Comparison of ENCODE assay signal across 28 mouse cellular contexts in the genomic region with DNA sequence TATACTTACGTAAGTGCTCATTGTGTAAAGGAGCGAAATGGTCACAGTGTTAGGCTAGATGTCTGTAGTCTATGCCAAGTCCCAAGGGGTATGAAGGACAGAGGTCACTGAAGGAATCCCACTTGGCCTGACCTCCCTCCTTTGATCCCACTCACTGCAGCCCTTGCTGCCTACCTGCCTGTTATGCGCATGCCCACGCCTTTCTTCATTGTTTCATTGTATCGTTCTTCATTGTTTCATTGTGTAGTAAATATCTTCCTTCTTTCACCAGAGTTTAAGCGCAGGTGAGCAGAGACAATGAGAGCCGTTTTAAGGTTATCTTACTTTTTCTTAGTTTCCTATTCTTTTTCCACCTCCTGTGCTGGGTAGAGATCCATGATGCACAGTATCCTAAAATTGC. TPM values are rescaled to one million over a fixed set of nuclear protein-coding genes. Genes with fewer than 3 reads are reported as not detected.
"Had no signal": no experiment of that assay in that cellular context is flagged by ENCODE, and none has a peak within 500 bp of the region (broad histone marks: within the 10 kb centered on the region; RNA-seq: fewer than 3 reads in every experiment).

No protein-coding gene starts in this region.

- ATAC-seq: hindbrain, embryonic 16.5 days; inflammation-experienced regulatory T-cells, adult 6 months; intestine, embryonic 15.5 days; intestine, postnatal 0 days; liver, embryonic 12.5 days had no signal

- H3K4me2 ChIP-seq: heart, embryonic 12.5 days; hindbrain, embryonic 12.5 days; hindbrain, embryonic 14.5 days; intestine, embryonic 15.5 days; limb, embryonic 13.5 days; limb, embryonic 15.5 days; liver, embryonic 12.5 days had no signal

- H3K36me3 ChIP-seq: heart, embryonic 10.5 days; heart, embryonic 12.5 days; hindbrain, embryonic 10.5 days; hindbrain, embryonic 12.5 days; intestine, embryonic 15.5 days; limb, embryonic 13.5 days; limb, embryonic 15.5 days; liver, embryonic 12.5 days had no signal

- H3K27ac ChIP-seq: gastrocnemius, adult 2 months; hindbrain, embryonic 10.5 days; hindbrain, embryonic 12.5 days; hindbrain, embryonic 14.5 days; intestine, embryonic 15.5 days; layer of hippocampus, adult 2 months; left cerebral cortex, adult 2 months; limb, embryonic 13.5 days; limb, embryonic 15.5 days; liver, embryonic 12.5 days had no signal

- H3K9me3 ChIP-seq: heart, embryonic 10.5 days; heart, embryonic 12.5 days; hindbrain, embryonic 10.5 days; hindbrain, embryonic 12.5 days; intestine, embryonic 15.5 days; limb, embryonic 13.5 days; limb, embryonic 15.5 days; liver, embryonic 12.5 days had no signal

- H3K9ac ChIP-seq: heart, embryonic 12.5 days; hindbrain, embryonic 12.5 days; hindbrain, embryonic 14.5 days; intestine, embryonic 15.5 days; limb, embryonic 13.5 days; limb, embryonic 15.5 days; liver, embryonic 12.5 days had no signal

- H3K27me3 ChIP-seq: heart, embryonic 12.5 days; hindbrain, embryonic 12.5 days; intestine, embryonic 15.5 days; limb, embryonic 13.5 days; limb, embryonic 15.5 days had no signal

- H3K4me1 ChIP-seq: hindbrain, embryonic 12.5 days; intestine, embryonic 15.5 days; liver, embryonic 12.5 days had no signal

- H3K4me3 ChIP-seq: gastrocnemius, adult 2 months; heart, embryonic 10.5 days; heart, embryonic 12.5 days; hindbrain, embryonic 10.5 days; hindbrain, embryonic 12.5 days; intestine, embryonic 15.5 days; layer of hippocampus, adult 2 months; left cerebral cortex, adult 2 months; limb, embryonic 13.5 days; limb, embryonic 15.5 days; liver, embryonic 12.5 days had no signal

- DNase-seq: gastrocnemius, adult 2 months; gastrocnemius, postnatal 10 days; gastrocnemius, postnatal 25 days; heart, adult 18-20 months; heart, postnatal 10 days; heart, postnatal 4 days; kidney, adult 18-20 months; kidney, adult 8-10 months; kidney, postnatal 10 days; kidney, postnatal 25 days; kidney, postnatal 4 days; left cerebral cortex, postnatal 4 days had no signal

RNA-seq across cellular contexts. Expression of a gene that starts 18.6 kb away (rescaled TPM):
- total RNA-seq: granulocyte monocyte progenitor cell, adult 5-6 weeks; liver, adult 2 months had no signal
- polyA plus RNA-seq: inflammation-experienced regulatory T-cells, adult 6 months; liver, adult 2 months had no signal
